Mouse (Mus musculus): Measurements from ENCODE around the gene Akap2. TPM values are rescaled to one million over a fixed set of nuclear protein-coding genes. Genes with fewer than 3 reads are reported as not detected.

Akap2 gene
- polyA plus RNA-seq (2012; rRNA removed) = 348 and 349 TPM in 2 replicates

DNA sequence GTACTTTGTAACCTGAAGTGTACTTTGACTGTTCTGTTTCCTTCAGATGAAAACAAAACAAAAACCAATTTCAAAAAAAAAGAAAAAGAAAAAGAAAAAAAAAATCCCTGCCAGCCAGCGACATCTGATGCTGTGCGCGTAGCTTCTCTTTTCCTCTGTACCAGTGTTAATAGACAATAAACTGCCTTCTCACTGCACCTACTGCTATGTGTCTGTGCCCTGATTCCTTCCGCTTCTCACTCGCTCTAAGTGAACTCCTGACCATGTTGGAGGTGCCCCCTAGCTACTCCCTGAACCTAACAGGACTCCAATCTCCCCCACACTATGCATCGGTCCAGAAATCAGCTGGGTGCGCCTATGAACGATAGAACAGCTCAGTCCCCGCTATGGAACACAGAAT, at the start of gene Akap2:
TSS of gene Akap2 (plus strand) at position 304 of the 400 bp plus-strand sequence.
- 91% methylated on average over 9 of the region's 9 CpGs for WGBS
- Histone ChIP-seq H3K4me1 (ENCODE audit: control insufficient read depth, insufficient read depth, low read length) (no peaks in the 10 kb centered on the region), H3K4me3 (replicated peaks; ENCODE audit: extremely low read depth, low read depth, low read length) (no peak within 1 kb of the TSS)
- TF ChIP-seq CTCF (IDR thresholded peaks at IDR 0.05; ENCODE audit: insufficient read depth, low read length) (no peak), POLR2A (IDR thresholded peaks at IDR 0.05; ENCODE audit: borderline replicate concordance, extremely low read depth, low read depth, low read length) (no peak)
- DNase-seq = no peak

DNA sequence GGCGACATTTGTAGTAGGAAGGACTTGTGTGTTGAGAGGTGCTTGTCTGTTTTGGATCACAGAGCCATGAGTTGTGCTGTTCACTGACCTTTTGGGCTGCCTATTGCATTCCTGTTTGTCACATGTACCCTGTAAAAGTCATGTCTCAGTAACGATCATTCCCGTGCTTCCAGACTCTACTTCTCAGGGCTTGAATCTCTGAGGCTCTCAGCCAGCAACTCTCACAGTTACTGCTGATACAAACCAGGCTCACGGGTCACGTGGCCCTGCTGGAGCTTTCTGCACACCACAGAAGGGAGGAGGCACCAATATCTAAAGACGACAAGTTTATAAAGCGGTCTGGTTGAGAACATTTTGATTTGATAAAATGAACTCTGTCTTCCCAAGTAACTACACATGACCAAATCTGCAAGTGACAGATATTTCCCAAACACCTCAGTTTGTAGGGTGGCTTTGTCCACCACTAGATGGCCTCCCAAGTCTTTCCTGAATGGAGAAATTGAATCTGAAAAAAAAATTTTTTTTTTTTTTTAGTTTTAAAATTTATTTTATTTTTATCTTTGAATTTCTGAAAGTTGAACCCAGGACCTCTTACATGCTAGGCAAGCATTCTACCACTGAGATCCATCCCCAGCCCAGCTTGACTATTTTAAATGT, 46.5 kb upstream of the Akap2 start:
- no peak for TF ChIP-seq POLR2A (IDR thresholded peaks at IDR 0.05; ENCODE audit: borderline replicate concordance, extremely low read depth, low read depth, low read length)
- TF ChIP-seq CTCF (IDR thresholded peaks at IDR 0.05; ENCODE audit: insufficient read depth, low read length) = no peak
- WGBS = 55% methylated on average over 7 of the region's 7 CpGs
- DNase-seq = no peak
- Histone ChIP-seq H3K4me3 (replicated peaks; ENCODE audit: extremely low read depth, low read depth, low read length) (no peak overlapping the region), H3K4me1 (ENCODE audit: control insufficient read depth, insufficient read depth, low read length) (peaks cover 13% of the 10 kb centered on the region)

DNA sequence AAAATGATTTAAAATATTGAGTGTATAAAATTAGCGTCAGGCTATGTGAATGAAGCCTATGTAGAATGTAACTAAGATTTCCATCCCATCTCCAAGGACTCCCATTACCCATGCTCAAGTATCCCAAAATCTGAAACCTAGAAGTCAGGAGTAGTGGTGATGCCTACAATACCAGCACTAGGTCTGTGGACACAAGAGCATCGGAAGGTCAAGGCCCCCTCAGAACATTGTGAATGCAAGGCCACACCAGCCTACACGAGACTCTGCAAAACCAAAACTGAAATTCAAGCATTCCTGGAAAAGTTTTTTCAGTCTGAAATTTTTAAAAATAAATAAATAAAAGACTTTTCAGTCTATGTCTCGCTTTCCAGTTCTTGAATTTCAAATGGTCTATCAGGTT, 44.9 kb upstream of the Akap2 start:
- no peak for DNase-seq
- TF ChIP-seq CTCF (IDR thresholded peaks at IDR 0.05; ENCODE audit: insufficient read depth, low read length) (no peak), POLR2A (IDR thresholded peaks at IDR 0.05; ENCODE audit: borderline replicate concordance, extremely low read depth, low read depth, low read length) (no peak)
- WGBS = 76% methylated on average over 4 of the region's 4 CpGs
- Histone ChIP-seq H3K4me3 (replicated peaks; ENCODE audit: extremely low read depth, low read depth, low read length) (no peak overlapping the region), H3K4me1 (ENCODE audit: control insufficient read depth, insufficient read depth, low read length) (peaks cover 15% of the 10 kb centered on the region)

DNA sequence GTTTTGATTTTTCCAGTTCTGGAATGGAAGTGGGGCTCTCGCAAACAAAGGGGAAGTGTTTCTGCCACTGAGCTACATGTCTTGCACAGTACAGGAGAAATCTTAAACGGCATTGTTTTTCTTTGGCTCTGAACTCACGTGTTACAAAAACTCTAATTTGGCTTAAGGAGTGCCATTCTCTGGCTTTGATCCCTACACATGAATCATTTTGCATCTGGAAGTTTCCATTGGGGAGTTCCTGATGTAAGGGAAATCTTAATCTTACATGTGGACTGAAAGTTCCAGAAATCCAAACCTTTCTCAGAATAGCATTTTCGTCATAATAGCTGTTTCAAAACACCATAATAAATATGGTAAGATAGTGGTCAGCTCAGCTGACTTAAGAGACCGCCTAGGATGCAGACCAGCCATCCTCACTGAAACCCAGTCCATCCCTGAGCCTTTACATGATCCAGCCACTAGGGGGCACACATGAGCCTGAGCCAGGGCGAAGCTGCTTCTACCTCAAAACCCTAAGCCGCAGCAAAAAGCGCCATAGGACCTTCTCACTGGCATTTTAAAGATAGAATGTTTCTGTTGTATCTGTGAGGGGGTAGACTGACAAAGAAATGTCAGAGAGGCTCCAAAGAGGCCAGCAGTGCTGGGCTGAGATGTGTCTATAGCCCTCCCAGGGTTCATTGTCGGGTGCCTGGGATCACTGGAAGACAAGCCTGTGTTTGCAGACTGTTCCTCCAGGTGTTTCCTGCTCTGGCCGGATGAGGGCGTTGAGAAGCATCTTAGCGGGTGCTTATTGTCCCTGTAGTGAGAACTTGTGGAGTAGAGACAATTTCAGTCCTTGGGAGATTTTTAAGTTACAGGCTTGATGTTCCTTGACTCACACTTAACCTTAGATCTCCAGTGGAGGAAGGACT, 44.2 kb upstream of the Akap2 start:
- Histone ChIP-seq H3K4me3 (replicated peaks; ENCODE audit: extremely low read depth, low read depth, low read length) (no peak overlapping the region), H3K4me1 (ENCODE audit: control insufficient read depth, insufficient read depth, low read length) (peaks cover 19% of the 10 kb centered on the region)
- WGBS = 11% methylated on average over 12 of the region's 12 CpGs
- DNase-seq = peak; percentile 86
- TF ChIP-seq CTCF (IDR thresholded peaks at IDR 0.05; ENCODE audit: insufficient read depth, low read length) (peak; percentile 98), POLR2A (IDR thresholded peaks at IDR 0.05; ENCODE audit: borderline replicate concordance, extremely low read depth, low read depth, low read length) (no peak)

DNA sequence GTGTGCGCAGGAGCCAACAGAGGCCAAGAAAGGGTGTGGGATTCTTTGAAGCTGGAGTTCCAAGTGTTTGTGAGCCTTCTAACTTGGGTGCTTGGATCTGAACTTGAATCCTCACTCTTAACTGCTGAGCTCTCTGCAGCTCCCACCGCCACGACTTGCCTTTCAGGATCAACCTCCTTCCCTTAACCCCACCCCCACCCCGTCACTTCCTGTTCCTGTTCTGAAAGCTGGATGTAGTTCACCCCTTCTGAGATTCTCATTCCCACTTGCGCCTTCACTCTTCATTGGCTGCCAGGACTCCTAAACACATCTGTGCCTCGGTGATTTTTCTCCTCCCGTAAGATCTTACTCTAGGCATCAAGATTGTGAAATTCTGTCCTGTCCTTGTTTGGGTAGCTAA, 43.1 kb upstream of the Akap2 start:
- WGBS = 47% methylated on average over 7 of the region's 7 CpGs
- DNase-seq = no peak

DNA sequence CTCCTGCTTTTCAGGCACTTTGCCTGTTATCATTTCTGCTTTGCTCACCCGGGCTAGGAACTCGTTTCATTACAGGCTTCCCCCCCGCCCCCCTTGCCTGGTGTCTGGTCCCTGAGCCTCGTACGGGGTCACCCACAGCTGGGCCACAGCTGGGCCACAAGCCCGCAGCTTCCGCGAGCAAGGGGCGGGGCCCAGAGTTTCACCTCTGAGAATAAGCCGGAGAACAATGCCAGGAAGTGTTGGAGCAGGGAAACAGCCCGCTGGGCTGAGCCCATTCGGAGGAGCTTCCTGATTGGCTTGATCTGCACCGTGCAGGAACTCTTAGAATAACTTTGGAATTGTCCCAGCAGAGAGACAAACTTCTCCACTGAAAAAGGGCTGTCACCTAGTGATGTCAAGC, 42.1 kb upstream of the Akap2 start:
- H3K4me1 ChIP-seq (ENCODE audit: control insufficient read depth, insufficient read depth, low read length) = peaks cover 30% of the 10 kb centered on the region
- no peak overlapping the region for H3K4me3 ChIP-seq (replicated peaks; ENCODE audit: extremely low read depth, low read depth, low read length)
- WGBS = 2% methylated on average over 13 of the region's 13 CpGs
- no peak for TF ChIP-seq CTCF (IDR thresholded peaks at IDR 0.05; ENCODE audit: insufficient read depth, low read length)
- TF ChIP-seq POLR2A (IDR thresholded peaks at IDR 0.05; ENCODE audit: borderline replicate concordance, extremely low read depth, low read depth, low read length) = no peak
- peak; percentile 69 for DNase-seq

More for the DNA sequence above, 43.1 kb upstream of the Akap2 start:
- no peak overlapping the region for H3K4me3 ChIP-seq (replicated peaks; ENCODE audit: extremely low read depth, low read depth, low read length)
- H3K4me1 ChIP-seq (ENCODE audit: control insufficient read depth, insufficient read depth, low read length) = peaks cover 25% of the 10 kb centered on the region
- no peak for TF ChIP-seq POLR2A (IDR thresholded peaks at IDR 0.05; ENCODE audit: borderline replicate concordance, extremely low read depth, low read depth, low read length)
- no peak for TF ChIP-seq CTCF (IDR thresholded peaks at IDR 0.05; ENCODE audit: insufficient read depth, low read length)

DNA sequence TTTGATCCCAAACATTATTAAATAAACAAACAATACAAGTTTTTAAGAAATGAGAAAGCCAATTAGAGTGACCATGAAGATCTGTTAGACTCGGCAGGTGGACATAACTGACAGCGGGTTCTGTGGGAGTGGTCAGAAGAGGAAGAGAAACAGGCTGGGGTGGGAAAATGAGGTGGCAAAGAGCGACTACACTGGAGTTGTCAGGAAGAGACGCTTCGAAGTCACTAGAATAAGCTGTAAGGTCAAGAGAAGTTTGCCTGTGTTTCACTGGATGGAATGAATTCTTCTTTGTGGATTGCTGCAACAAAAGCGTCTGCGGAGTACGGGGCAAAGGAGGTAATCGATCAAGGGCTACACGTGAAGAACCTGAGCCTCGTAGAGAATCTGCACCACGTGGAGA, 39.5 kb upstream of the Akap2 start:
- 61% methylated on average over 12 of the region's 12 CpGs for WGBS
- no peak overlapping the region for H3K4me3 ChIP-seq (replicated peaks; ENCODE audit: extremely low read depth, low read depth, low read length)
- no peak for DNase-seq
- TF ChIP-seq POLR2A (IDR thresholded peaks at IDR 0.05; ENCODE audit: borderline replicate concordance, extremely low read depth, low read depth, low read length) (no peak), CTCF (IDR thresholded peaks at IDR 0.05; ENCODE audit: insufficient read depth, low read length) (no peak)
- peaks cover 37% of the 10 kb centered on the region for H3K4me1 ChIP-seq (ENCODE audit: control insufficient read depth, insufficient read depth, low read length)

DNA sequence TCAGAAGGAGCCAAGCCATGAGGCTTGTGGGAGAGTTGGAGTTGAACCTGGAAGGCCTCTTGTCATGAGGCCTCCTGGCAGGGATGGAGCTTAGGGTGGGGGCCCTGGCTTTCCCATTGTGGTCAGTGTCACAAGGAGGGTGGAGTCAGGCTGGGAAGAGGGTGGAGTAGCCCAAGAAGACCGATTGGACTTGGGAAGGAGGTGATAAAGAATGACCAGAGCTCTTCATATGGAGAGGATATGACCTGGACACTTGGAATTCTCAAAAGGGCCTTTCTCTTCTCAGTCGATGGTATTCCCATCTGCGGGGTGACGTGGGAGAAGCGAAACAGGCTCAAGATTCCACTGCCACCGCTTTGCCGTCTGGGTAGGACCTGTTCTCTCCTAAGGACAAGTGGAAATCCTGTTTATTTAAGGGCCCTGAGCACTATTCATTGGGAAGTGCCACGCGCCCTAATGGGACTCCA, 38.4 kb upstream of the Akap2 start:
- Histone ChIP-seq H3K4me3 (replicated peaks; ENCODE audit: extremely low read depth, low read depth, low read length) (no peak overlapping the region), H3K4me1 (ENCODE audit: control insufficient read depth, insufficient read depth, low read length) (peaks cover 32% of the 10 kb centered on the region)
- peak; percentile 51 for DNase-seq
- WGBS = 36% methylated on average over 9 of the region's 9 CpGs
- TF ChIP-seq POLR2A (IDR thresholded peaks at IDR 0.05; ENCODE audit: borderline replicate concordance, extremely low read depth, low read depth, low read length) (no peak), CTCF (IDR thresholded peaks at IDR 0.05; ENCODE audit: insufficient read depth, low read length) (no peak)

DNA sequence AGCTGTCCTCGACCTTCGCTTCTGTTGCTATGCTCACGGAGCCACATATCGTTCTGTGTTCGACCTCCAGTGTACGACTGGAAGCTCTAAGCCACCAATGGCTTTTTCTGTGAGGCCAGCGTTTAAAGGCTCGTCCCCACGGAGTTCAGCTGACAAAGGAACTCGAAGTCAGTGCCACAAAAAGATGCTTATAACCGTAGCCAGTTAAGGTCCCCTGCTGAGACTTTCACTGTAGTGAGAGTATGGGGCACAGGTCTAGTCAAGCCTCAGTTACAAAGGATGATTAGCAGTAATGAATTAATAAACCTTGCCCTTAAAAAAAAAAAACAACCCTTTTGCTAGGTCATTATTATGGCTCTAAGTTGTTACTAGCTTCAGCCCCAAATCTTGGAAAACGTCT, 37.3 kb upstream of the Akap2 start:
- peaks cover 26% of the 10 kb centered on the region for H3K4me1 ChIP-seq (ENCODE audit: control insufficient read depth, insufficient read depth, low read length)
- no peak for DNase-seq
- TF ChIP-seq POLR2A (IDR thresholded peaks at IDR 0.05; ENCODE audit: borderline replicate concordance, extremely low read depth, low read depth, low read length) = no peak
- no peak for TF ChIP-seq CTCF (IDR thresholded peaks at IDR 0.05; ENCODE audit: insufficient read depth, low read length)
- H3K4me3 ChIP-seq (replicated peaks; ENCODE audit: extremely low read depth, low read depth, low read length) = no peak overlapping the region
- whole genome bisulfite sequencing = 89% methylated on average over 12 of the region's 12 CpGs
